Mouse (Mus musculus) cerebellum, adult 2 months (tissue): ENCODE measurements around the gene Shank2. TPM values are rescaled to one million over a fixed set of nuclear protein-coding genes. Genes with fewer than 3 reads are reported as not detected.
A peak's percentile ranks its signal among the peaks of the same experiment; 100 is the strongest.

Source experiments
- DNase-seq, 2 experiments: peaks; one replicate each; pipeline ENCODE4 v3.0.0; 2021
- H3K27ac ChIP-seq: fragments of 200-500 bp; 2 replicates; pipeline ENCODE4 v1.5.1; 2012; ENCODE audit warnings: low read length, control low read depth, inconsistent platforms; ENCODE audit not compliant: insufficient read depth
- H3K27me3 ChIP-seq: fragments of 200-500 bp; 2 replicates; pipeline ENCODE4 v1.6.1; 2012; ENCODE audit warnings: inconsistent platforms, mild to moderate bottlenecking, low read length, moderate library complexity; ENCODE audit not compliant: control insufficient read depth, insufficient read depth
- H3K4me1 ChIP-seq: fragments of 200-500 bp; 2 replicates; pipeline ENCODE4 v1.6.1; 2011; ENCODE audit warnings: low read length; ENCODE audit not compliant: control insufficient read depth, insufficient read depth
- H3K4me3 ChIP-seq: fragments of 200-500 bp; replicated peaks from 2 replicates; pipeline ENCODE3; 2011; ENCODE audit warnings: mild to moderate bottlenecking, low read depth, low read length, control low read depth; ENCODE audit not compliant: insufficient read depth
- CTCF ChIP-seq: fragments of 200-500 bp; IDR thresholded peaks from 2 replicates; pipeline ENCODE4 v1.5.1; 2011; ENCODE audit warnings: low read depth, mild to moderate bottlenecking, control low read depth, low read length, moderate library complexity, borderline replicate concordance; ENCODE audit not compliant: insufficient read depth
- POLR2A ChIP-seq: fragments of 200-500 bp; IDR thresholded peaks from 2 replicates; pipeline ENCODE4 v1.6.1; 2011; ENCODE audit warnings: low read length, control low read depth, borderline replicate concordance; ENCODE audit not compliant: insufficient read depth
- WGBS: fragments of 180-500 bp; shearing (Covaris S2); methylation state at CpG from one replicate; pipeline ENCODE4 v1.1.7; 2018; 5-methylcytosine and 5-hydroxymethylcytosine counted together
- polyA plus RNA-seq: library from polyadenylated mRNA; depleted of rRNA; stranded (reverse); fragments of >200 nt; gene quantifications from 2 replicates; pipeline ENCODE4 v1.2.3, GENCODE M21; 2012

Shank2 gene
- polyA plus RNA-seq, 1 experiment: 46.3 TPM

DNA sequence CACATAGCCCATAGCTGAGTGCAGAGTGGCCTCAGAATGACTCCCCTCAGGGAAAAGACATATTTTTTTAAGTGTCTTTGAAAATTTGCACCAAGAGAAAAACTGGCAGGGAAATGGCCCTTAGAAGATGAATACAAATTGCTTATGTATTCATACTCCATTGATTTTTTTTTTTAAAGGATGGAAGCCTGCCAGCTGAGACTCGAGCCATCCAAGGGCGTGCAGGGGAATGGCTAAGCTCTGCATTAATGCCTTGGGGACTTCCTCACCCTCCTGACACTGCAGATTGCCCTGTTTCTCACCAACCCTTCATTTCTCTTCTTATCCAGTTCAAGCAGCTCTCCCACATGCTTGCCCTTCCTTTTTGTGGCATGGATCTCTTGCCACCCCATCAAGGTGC lies 85.5 kb downstream of the Shank2 start:
- H3K27ac ChIP-seq: no peak overlapping the region
- H3K4me1 ChIP-seq: no peaks in the 10 kb centered on the region
- no peak for DNase-seq
- no peaks in the 10 kb centered on the region for H3K27me3 ChIP-seq
- no peak overlapping the region for H3K4me3 ChIP-seq
- TF ChIP-seq POLR2A (no peak), CTCF (no peak)
- 22% methylated on average over 2 of the region's 2 CpGs for WGBS

DNA sequence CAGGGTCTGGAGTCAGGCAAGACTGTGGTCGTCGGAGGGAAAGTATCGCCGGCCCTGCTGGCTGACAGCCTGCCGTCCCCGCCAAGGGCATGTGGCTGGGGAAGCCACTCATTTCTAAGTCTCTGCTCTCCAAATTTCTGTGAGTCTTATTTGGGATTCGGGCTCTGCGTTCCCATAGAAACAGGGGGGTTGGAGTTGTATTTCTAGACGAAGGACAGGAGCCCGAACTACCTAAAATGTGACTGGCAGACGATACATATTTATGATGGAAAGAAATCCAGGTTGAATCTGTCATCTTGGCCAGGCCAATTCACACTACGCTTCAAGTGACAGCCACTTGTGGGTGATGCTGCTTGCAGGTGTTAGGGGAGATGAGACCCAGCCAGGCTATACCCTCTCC lies 92.4 kb downstream of the Shank2 start:
- WGBS: 59% methylated on average over 12 of the region's 12 CpGs
- no peak overlapping the region for H3K4me3 ChIP-seq

GRCm38 (mm10) chr7:144097314-144097713 lies 95.6 kb downstream of the Shank2 start:
- no peaks in the 10 kb centered on the region for H3K27me3 ChIP-seq
- TF ChIP-seq POLR2A: no peak
- peak; percentile 60; the same call in 1 of the 2 replicates for TF ChIP-seq CTCF
- WGBS: 17% methylated on average over 2 of the region's 2 CpGs
- no peak overlapping the region for H3K4me3 ChIP-seq
- H3K27ac ChIP-seq: no peak overlapping the region
- DNase-seq: peak; percentile 16 to 21
- H3K4me1 ChIP-seq: no peaks in the 10 kb centered on the region

More for the DNA sequence above, 92.4 kb downstream of the Shank2 start:
- Histone ChIP-seq H3K4me1 (no peaks in the 10 kb centered on the region), H3K27me3 (no peaks in the 10 kb centered on the region), H3K27ac (no peak overlapping the region)
- no peak for DNase-seq
- TF ChIP-seq POLR2A: no peak
- no peak for TF ChIP-seq CTCF

DNA sequence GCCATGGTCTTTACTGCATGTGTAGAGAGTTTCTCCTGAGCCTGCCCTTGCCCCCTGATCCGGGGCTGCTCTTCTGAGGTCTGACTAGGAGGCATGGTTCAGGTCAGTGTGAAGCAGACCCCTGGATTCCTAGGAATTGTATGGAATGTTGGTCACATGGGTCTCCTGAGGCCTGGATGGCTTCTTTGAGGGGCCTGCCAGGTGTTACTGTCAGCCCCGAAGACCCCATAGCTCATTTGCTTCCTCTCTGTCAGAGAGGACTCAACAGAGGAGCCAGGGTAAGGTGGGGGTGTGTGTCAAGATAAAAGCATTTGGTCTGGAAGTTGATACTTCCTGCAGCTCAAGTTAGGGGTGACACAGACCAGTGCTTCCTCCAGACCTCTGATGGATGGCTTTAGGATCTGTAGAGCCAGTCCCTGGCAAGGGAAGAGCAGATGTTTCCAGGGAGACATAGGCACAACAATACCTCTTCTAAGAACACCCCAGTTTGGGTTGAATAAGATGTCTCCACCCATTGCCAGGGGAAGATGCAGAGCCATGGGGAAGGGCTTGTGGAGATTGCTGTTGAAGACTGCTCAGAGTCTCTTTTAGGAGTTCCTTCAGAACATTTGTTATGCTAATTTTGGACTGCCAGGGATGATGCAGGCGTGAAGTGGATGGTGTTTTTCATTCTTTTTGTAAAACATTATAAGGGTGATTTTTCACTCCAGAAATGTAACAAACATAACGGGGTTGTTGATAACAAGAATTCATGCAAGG lies 100.7 kb downstream of the Shank2 start:
- WGBS: 60% methylated on average over 4 of the region's 4 CpGs
- no peak overlapping the region for H3K27ac ChIP-seq
- TF ChIP-seq POLR2A: no peak
- no peak for TF ChIP-seq CTCF
- no peak for DNase-seq
- H3K4me1 ChIP-seq: no peaks in the 10 kb centered on the region
- no peak overlapping the region for H3K4me3 ChIP-seq
- H3K27me3 ChIP-seq: no peaks in the 10 kb centered on the region

DNA sequence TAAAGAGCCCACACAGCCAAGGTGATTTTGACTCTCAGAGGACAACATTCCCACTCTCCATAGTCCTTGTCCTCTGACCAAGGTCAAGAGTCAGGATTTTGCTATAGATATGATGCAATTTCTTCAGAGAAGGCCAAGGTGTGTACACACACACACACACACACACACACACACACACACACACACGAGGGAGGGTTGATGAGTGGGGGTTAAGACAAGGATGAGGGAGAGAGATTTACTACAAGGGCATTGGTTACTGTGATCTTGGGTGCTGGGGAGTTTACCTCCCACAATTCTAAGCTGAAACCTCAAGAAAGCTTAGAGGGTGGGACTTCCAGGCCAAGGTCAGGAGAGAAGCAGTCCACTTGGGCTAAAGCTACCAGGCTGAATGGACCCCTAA lies 104.2 kb downstream of the Shank2 start:
- Histone ChIP-seq H3K27ac (no peak overlapping the region), H3K4me3 (no peak overlapping the region), H3K27me3 (no peaks in the 10 kb centered on the region), H3K4me1 (0 out of 2 replicates have a peak, but pooled peaks cover 3% of the 10 kb centered on the region)
- WGBS: 25% methylated on average over 1 of the region's 1 CpGs
- DNase-seq: no peak
- TF ChIP-seq CTCF (no peak), POLR2A (no peak)

DNA sequence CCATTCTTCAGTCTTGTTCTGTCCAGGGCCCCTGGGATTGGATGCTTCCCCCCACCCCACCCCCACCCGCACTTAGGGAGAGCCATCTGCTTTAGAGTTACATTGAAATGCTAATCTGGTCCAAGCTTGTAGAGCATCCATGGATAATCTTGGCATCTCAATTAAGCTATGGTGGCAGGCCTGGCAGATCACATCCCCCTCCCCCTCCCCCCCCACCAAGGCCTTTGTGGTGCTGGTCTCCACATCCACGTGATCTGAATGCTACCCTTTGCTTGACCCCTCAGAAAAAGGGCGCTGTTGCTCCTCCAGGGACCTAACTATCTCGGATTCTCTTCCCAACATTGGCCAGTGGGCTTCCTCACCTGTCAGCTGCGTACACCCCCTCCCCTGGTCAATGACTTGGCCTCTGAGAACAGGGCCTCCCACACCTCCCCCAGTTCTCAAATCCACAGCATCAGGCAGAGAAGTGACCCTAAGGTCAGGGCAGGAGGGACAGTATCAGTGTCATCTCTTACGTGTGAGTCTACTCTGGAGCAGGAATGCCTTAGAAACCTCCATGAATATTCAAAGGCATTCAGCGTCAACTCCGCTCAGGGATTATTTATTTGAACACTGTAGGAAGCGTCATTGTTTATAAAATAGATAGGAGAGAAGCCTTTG lies 104.8 kb downstream of the Shank2 start:
- no peak for DNase-seq

GRCm38 (mm10) chr7:144108141-144108540 lies 106.4 kb downstream of the Shank2 start:
- no peak overlapping the region for H3K4me3 ChIP-seq
- no peaks in the 10 kb centered on the region for H3K27me3 ChIP-seq
- no peak for DNase-seq
- 85% methylated on average over 5 of the region's 5 CpGs for WGBS
- H3K4me1 ChIP-seq: 0 out of 2 replicates have a peak, but pooled peaks cover 3% of the 10 kb centered on the region
- no peak overlapping the region for H3K27ac ChIP-seq
- TF ChIP-seq POLR2A: no peak
- TF ChIP-seq CTCF: no peak

More for the DNA sequence above, 104.8 kb downstream of the Shank2 start:
- WGBS: 60% methylated on average over 9 of the region's 9 CpGs
- H3K27me3 ChIP-seq: no peaks in the 10 kb centered on the region
- TF ChIP-seq POLR2A (no peak), CTCF (no peak)
- no peak overlapping the region for H3K4me3 ChIP-seq
- H3K27ac ChIP-seq: no peak overlapping the region
- H3K4me1 ChIP-seq: 0 out of 2 replicates have a peak, but pooled peaks cover 3% of the 10 kb centered on the region

DNA sequence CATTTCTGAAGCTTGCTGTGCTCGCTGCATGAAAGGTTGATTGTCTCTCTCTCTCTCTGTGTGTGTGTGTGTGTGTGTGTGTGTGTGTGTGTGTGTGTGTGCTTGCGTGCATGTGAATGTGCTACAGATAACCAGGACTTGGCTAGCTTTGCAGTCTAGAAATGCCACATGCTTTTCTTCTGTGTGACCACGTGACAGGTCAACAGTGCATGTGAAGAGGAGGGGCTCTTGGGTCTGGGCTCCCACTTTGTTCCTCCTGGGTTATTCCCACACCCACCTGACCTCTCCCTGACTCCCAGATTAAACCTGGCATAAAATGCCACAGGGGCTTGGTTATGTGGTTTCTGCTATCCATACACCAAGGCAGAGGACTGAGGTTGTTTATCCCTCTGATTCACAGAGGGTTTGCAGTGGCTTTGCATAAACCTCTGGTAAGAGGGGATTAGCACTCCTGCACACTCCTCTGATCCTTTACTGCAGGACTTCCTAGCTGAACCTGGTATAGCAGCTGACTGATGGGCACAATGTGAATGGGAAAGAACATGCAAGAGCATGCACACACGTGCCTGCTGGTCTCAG lies 109.4 kb downstream of the Shank2 start:
- TF ChIP-seq POLR2A: no peak
- no peak for TF ChIP-seq CTCF
- 0 out of 2 replicates have a peak, but pooled peaks cover 3% of the 10 kb centered on the region for H3K4me1 ChIP-seq
- DNase-seq: no peak
- H3K27me3 ChIP-seq: no peaks in the 10 kb centered on the region
- 78% methylated on average over 4 of the region's 4 CpGs for WGBS
- H3K4me3 ChIP-seq: no peak overlapping the region
- H3K27ac ChIP-seq: no peak overlapping the region
